In genomic region chr2:30784078-30784994, GRCm38 (mm10) we compare ENCODE assay signal across 8 mouse cellular contexts. TPM values are rescaled to one million over a fixed set of nuclear protein-coding genes. Genes with fewer than 3 reads are reported as not detected.
DNase-seq lines count a peak whose midpoint lies in the region; ATAC-seq and TF ChIP-seq lines count a peak whose summit lies in the region.

No protein-coding gene starts in this region.

- no peak overlapping the region for H3K27ac ChIP-seq in ES-Bruce4 (ENCODE audit: insufficient read depth, low read length)
- H3K27ac ChIP-seq in intestine, embryonic 16.5 days (ENCODE audit: low read length) = peak overlapping the region; percentile 49
- H3K27ac ChIP-seq in lung, embryonic 15.5 days = peak overlapping the region; percentile 97
- H3K27ac ChIP-seq in stomach, embryonic 14.5 days (ENCODE audit: low read length) = peak overlapping the region; percentile 81

- H3K4me3 ChIP-seq in ES-Bruce4 (ENCODE audit: low read depth, low read length) = peak overlapping the region; percentile 51
- H3K4me3 ChIP-seq in intestine, embryonic 16.5 days (ENCODE audit: low read length) = peak overlapping the region; percentile 45
- H3K4me3 ChIP-seq in lung, embryonic 15.5 days = peak overlapping the region; percentile 34
- H3K4me3 ChIP-seq in stomach, embryonic 14.5 days (ENCODE audit: low read depth, low read length) = peak overlapping the region; percentile 24

- DNase-seq in adrenal gland, postnatal 10 days = peak; percentile 89
- peak; percentile 98 for DNase-seq in heart, adult 11 months
- DNase-seq in layer of hippocampus, postnatal 10 days (ENCODE audit: low spot score in 2 of 2) = no peak
- DNase-seq in frontal cortex, postnatal 14 days (ENCODE audit: low spot score in 2 of 2) = no peak

- no peak for TF ChIP-seq CTCF in ES-Bruce4 (IDR thresholded peaks at IDR 0.05; ENCODE audit: low read depth, low read length)

- no peaks in the 10 kb centered on the region for H3K36me3 ChIP-seq in ES-Bruce4 (ENCODE audit: control insufficient read depth, insufficient read depth, low read length, poor library complexity, severe bottlenecking)
- no peaks in the 10 kb centered on the region for H3K36me3 ChIP-seq in intestine, embryonic 16.5 days (ENCODE audit: control insufficient read depth, insufficient read depth, low read length)
- no peaks in the 10 kb centered on the region for H3K36me3 ChIP-seq in lung, embryonic 15.5 days
- no peaks in the 10 kb centered on the region for H3K36me3 ChIP-seq in stomach, embryonic 14.5 days (ENCODE audit: control insufficient read depth, insufficient read depth, low read length)

- no peaks in the 10 kb centered on the region for H3K27me3 ChIP-seq in ES-Bruce4 (ENCODE audit: control insufficient read depth, insufficient read depth, low read length, poor library complexity, severe bottlenecking)
- H3K27me3 ChIP-seq in intestine, embryonic 16.5 days (replicated peaks; ENCODE audit: control insufficient read depth, insufficient read depth, low read length) = no peaks in the 10 kb centered on the region
- no peaks in the 10 kb centered on the region for H3K27me3 ChIP-seq in lung, embryonic 15.5 days
- no peaks in the 10 kb centered on the region for H3K27me3 ChIP-seq in stomach, embryonic 14.5 days (ENCODE audit: control insufficient read depth, insufficient read depth, low read length)

- H3K4me1 ChIP-seq in ES-Bruce4 (ENCODE audit: control insufficient read depth, insufficient read depth, low read length) = peaks cover 6% of the 10 kb centered on the region
- H3K4me1 ChIP-seq in intestine, embryonic 16.5 days (ENCODE audit: control insufficient read depth, insufficient read depth, low read length) = peaks cover 19% of the 10 kb centered on the region
- H3K4me1 ChIP-seq in lung, embryonic 15.5 days = peaks cover 34% of the 10 kb centered on the region
- H3K4me1 ChIP-seq in stomach, embryonic 14.5 days (ENCODE audit: control insufficient read depth, insufficient read depth, low read length) = peaks cover 29% of the 10 kb centered on the region

- no peaks in the 10 kb centered on the region for H3K9me3 ChIP-seq in ES-Bruce4 (replicated peaks; ENCODE audit: control insufficient read depth, insufficient read depth, low read length, poor library complexity, severe bottlenecking)
- H3K9me3 ChIP-seq in intestine, embryonic 16.5 days (ENCODE audit: control insufficient read depth, low read length) = no peaks in the 10 kb centered on the region
- H3K9me3 ChIP-seq in lung, embryonic 15.5 days = no peaks in the 10 kb centered on the region
- H3K9me3 ChIP-seq in stomach, embryonic 14.5 days (ENCODE audit: control insufficient read depth, low read depth, low read length) = no peaks in the 10 kb centered on the region

- peak; percentile 65 for ATAC-seq in intestine, embryonic 16.5 days
- ATAC-seq in lung, embryonic 15.5 days (ENCODE audit: borderline replicate concordance, extremely low read depth, low FRiP score, low TSS enrichment) = peak; percentile 73
- ATAC-seq in stomach, embryonic 14.5 days (ENCODE audit: insufficient number of reproducible peaks, insufficient read depth, low FRiP score, low read depth) = peak; percentile 70

- TF ChIP-seq EP300 in ES-Bruce4 (IDR thresholded peaks at IDR 0.05; ENCODE audit: insufficient read depth, low read depth, low read length) = no peak

- WGBS in intestine, embryonic 16.5 days = 10% methylated on average over 40 of the region's 40 CpGs
- WGBS in lung, embryonic 15.5 days = 5% methylated on average over 37 of the region's 40 CpGs
- 9% methylated on average over 36 of the region's 40 CpGs for WGBS in stomach, embryonic 14.5 days

- H3K9ac ChIP-seq in ES-Bruce4 (ENCODE audit: low read depth, poor library complexity, severe bottlenecking) = peak overlapping the region; percentile 53
- peak overlapping the region; percentile 74 for H3K9ac ChIP-seq in intestine, embryonic 16.5 days (ENCODE audit: low read depth, low read length)
- peak overlapping the region; percentile 49 for H3K9ac ChIP-seq in lung, embryonic 15.5 days
- 0 out of 2 replicates have a peak overlapping the region, but pooled peaks have one; percentile 36 for H3K9ac ChIP-seq in stomach, embryonic 14.5 days (replicated peaks; ENCODE audit: low read depth, low read length)

- peak overlapping the region; percentile 82 for H3K4me2 ChIP-seq in intestine, embryonic 16.5 days (ENCODE audit: low read depth, low read length)
- H3K4me2 ChIP-seq in lung, embryonic 15.5 days = peak overlapping the region; percentile 66
- H3K4me2 ChIP-seq in stomach, embryonic 14.5 days (replicated peaks; ENCODE audit: low read depth, low read length) = peak overlapping the region; percentile 54

- TF ChIP-seq POLR2A in ES-Bruce4 (IDR thresholded peaks at IDR 0.05; ENCODE audit: insufficient read depth, low read length) = no peak

RNA-seq across cellular contexts. Expression of gene 1700001O22Rik, which starts 19.1 kb away (rescaled TPM):
- 2.2 and 2.4 TPM in 2 replicates for polyA plus RNA-seq in ES-Bruce4 (2011; ENCODE audit: insufficient read depth, insufficient read length, low read depth, missing spikeins)
- 1 to 10 TPM in 1 of 2 experiments, under 1 TPM in 1; 0.96 to 1.2 TPM for total RNA-seq in adrenal gland, postnatal 10 days (2021)
- 0.99 and 1.2 TPM in 2 replicates for polyA plus RNA-seq in intestine, embryonic 16.5 days (2015; fragmentation: Nextera tagmentation; extraction: Ambion mirVana)
- polyA plus RNA-seq in lung, embryonic 15.5 days (2015; fragmentation: Nextera tagmentation; extraction: Ambion mirVana) = 4.7 and 6.0 TPM in 2 replicates
- polyA plus RNA-seq in stomach, embryonic 14.5 days (2014; fragmentation: Nextera tagmentation; extraction: Ambion mirVana) = 2.5 and 3.3 TPM in 2 replicates
- total RNA-seq in layer of hippocampus, postnatal 10 days (2021) = 1 to 10 TPM; 2.0 to 3.2 TPM

RNA-seq across cellular contexts. Expression of gene Ntmt1, which starts 23.3 kb away (rescaled TPM):
- 42.6 and 46.3 TPM in 2 replicates for polyA plus RNA-seq in ES-Bruce4 (2011; ENCODE audit: insufficient read depth, insufficient read length, low read depth, missing spikeins)
- 10 to 100 TPM; 33.4 to 34.9 TPM for total RNA-seq in adrenal gland, postnatal 10 days (2021)
- 76.3 and 87.4 TPM in 2 replicates for polyA plus RNA-seq in intestine, embryonic 16.5 days (2015; fragmentation: Nextera tagmentation; extraction: Ambion mirVana)
- polyA plus RNA-seq in lung, embryonic 15.5 days (2015; fragmentation: Nextera tagmentation; extraction: Ambion mirVana) = 82.9 and 87.2 TPM in 2 replicates
- 99.1 and 101 TPM in 2 replicates for polyA plus RNA-seq in stomach, embryonic 14.5 days (2014; fragmentation: Nextera tagmentation; extraction: Ambion mirVana)
- 10 to 100 TPM; 44.9 to 57.7 TPM for total RNA-seq in layer of hippocampus, postnatal 10 days (2021)

RNA-seq across cellular contexts. Expression of gene Asb6, which starts 45.8 kb away (rescaled TPM):
- polyA plus RNA-seq in ES-Bruce4 (2011; ENCODE audit: insufficient read depth, insufficient read length, low read depth, missing spikeins) = 18.4 and 19.9 TPM in 2 replicates
- 10 to 100 TPM; 17.2 to 19.6 TPM for total RNA-seq in adrenal gland, postnatal 10 days (2021)
- 24.0 and 24.5 TPM in 2 replicates for polyA plus RNA-seq in intestine, embryonic 16.5 days (2015; fragmentation: Nextera tagmentation; extraction: Ambion mirVana)
- polyA plus RNA-seq in lung, embryonic 15.5 days (2015; fragmentation: Nextera tagmentation; extraction: Ambion mirVana) = 31.8 and 34.0 TPM in 2 replicates
- polyA plus RNA-seq in stomach, embryonic 14.5 days (2014; fragmentation: Nextera tagmentation; extraction: Ambion mirVana) = 27.1 and 29.1 TPM in 2 replicates
- 10 to 100 TPM; 34.9 to 36.1 TPM for total RNA-seq in layer of hippocampus, postnatal 10 days (2021)

RNA-seq across cellular contexts. Expression of gene Prrx2, which starts 50.4 kb away (rescaled TPM):
- 6.5 and 6.9 TPM in 2 replicates for polyA plus RNA-seq in ES-Bruce4 (2011; ENCODE audit: insufficient read depth, insufficient read length, low read depth, missing spikeins)
- 1 to 10 TPM; 2.3 to 4.0 TPM for total RNA-seq in adrenal gland, postnatal 10 days (2021)
- polyA plus RNA-seq in intestine, embryonic 16.5 days (2015; fragmentation: Nextera tagmentation; extraction: Ambion mirVana) = 1.6 and 1.9 TPM in 2 replicates
- polyA plus RNA-seq in lung, embryonic 15.5 days (2015; fragmentation: Nextera tagmentation; extraction: Ambion mirVana) = 9.7 and 12.5 TPM in 2 replicates
- polyA plus RNA-seq in stomach, embryonic 14.5 days (2014; fragmentation: Nextera tagmentation; extraction: Ambion mirVana) = 6.0 and 8.9 TPM in 2 replicates
- 1 to 10 TPM; 2.5 to 3.9 TPM for total RNA-seq in layer of hippocampus, postnatal 10 days (2021)

Comparison
In these comparisons a context has a peak if more than half of its experiments do, and no peak if none do; other contexts are left out.
1. DNase-seq: peak in adrenal gland, postnatal 10 days (single experiment) and heart, adult 11 months (single experiment); none in layer of hippocampus, postnatal 10 days (0 of 2) and frontal cortex, postnatal 14 days (0 of 2).
2. Peak in every context shown above with its lines, with median percentiles within 50 percentile points of each other: H3K4me3 ChIP-seq, H3K9ac ChIP-seq, ATAC-seq and H3K4me2 ChIP-seq.